Mouse (Mus musculus) kidney, postnatal 0 days (tissue): ENCODE data around the gene Klhdc1. TPM values are rescaled to one million over a fixed set of nuclear protein-coding genes. Genes with fewer than 3 reads are reported as not detected.

ENCODE experiments used
- ATAC-seq: fragments of 200-750 bp; cut with Nextera tagmentation; replicated peaks from 2 replicates; pipeline ENCODE4 v1.8.0; 2017; ENCODE audit warnings: low read depth, moderate number of reproducible peaks, moderate TSS enrichment, moderate library complexity; ENCODE audit not compliant: low FRiP score
- DNase-seq: peaks from one replicate; pipeline ENCODE4 v3.0.0-alpha.2; 2016; ENCODE audit warnings: low spot score
- H3K27ac ChIP-seq: fragments of 300-500 bp; sonication (generic); 2 replicates; pipeline ENCODE4 v1.5.1; 2014; ENCODE audit warnings: mild to moderate bottlenecking
- H3K27me3 ChIP-seq: fragments of 300-500 bp; sonication (generic); 2 replicates; pipeline ENCODE4 v1.6.1; 2014; ENCODE audit warnings: low read length, mixed read lengths; ENCODE audit not compliant: insufficient read depth
- H3K36me3 ChIP-seq: fragments of 300-500 bp; sonication (generic); 2 replicates; pipeline ENCODE4 v1.6.1; 2014; ENCODE audit warnings: low read length, mixed read lengths; ENCODE audit not compliant: insufficient read depth
- H3K4me1 ChIP-seq: fragments of 300-500 bp; sonication (generic); replicated peaks from 2 replicates; pipeline ENCODE4 v1.6.1; 2014; ENCODE audit warnings: antibody characterized with exemption, low read length, mixed read lengths; ENCODE audit not compliant: insufficient read depth
- H3K4me2 ChIP-seq: fragments of 300-500 bp; sonication (generic); 2 replicates; pipeline ENCODE4 v1.6.1; 2014; ENCODE audit warnings: mild to moderate bottlenecking, low read length, moderate library complexity, mixed read lengths
- H3K4me3 ChIP-seq: fragments of 300-500 bp; sonication (generic); replicated peaks from 2 replicates; pipeline ENCODE4 v1.5.1; 2014; ENCODE audit warnings: low read depth, low read length
- H3K9ac ChIP-seq: fragments of 300-500 bp; sonication (generic); 2 replicates; pipeline ENCODE4 v1.6.1; 2014; ENCODE audit warnings: low read depth, low read length
- H3K9me3 ChIP-seq: fragments of 300-500 bp; sonication (generic); replicated peaks from 2 replicates; pipeline ENCODE4 v1.6.1; 2016; ENCODE audit warnings: low read length, inconsistent platforms, mixed read lengths
- CTCF ChIP-seq: IDR thresholded peaks from 2 replicates; pipeline ENCODE4 v1.5.1; 2016; ENCODE audit warnings: antibody characterized with exemption, low read depth, mild to moderate bottlenecking, moderate library complexity
- WGBS: fragments of 180-500 bp; shearing (Covaris S2); extraction: QIAGEN DNeasy Blood & Tissue Kit; methylation state at CpG from one replicate; pipeline ENCODE4 v1.1.7; 2014; 5-methylcytosine and 5-hydroxymethylcytosine counted together
- polyA plus RNA-seq: library from polyadenylated mRNA; unstranded; fragments of >200 nt; fragmentation: Nextera tagmentation; extraction: Ambion mirVana; gene quantifications from 2 replicates; pipeline ENCODE4 v1.2.1, GENCODE M21; 2015

Klhdc1 gene
- polyA plus RNA-seq, 1 experiment from 2014 or later, result 15.8 TPM

DNA sequence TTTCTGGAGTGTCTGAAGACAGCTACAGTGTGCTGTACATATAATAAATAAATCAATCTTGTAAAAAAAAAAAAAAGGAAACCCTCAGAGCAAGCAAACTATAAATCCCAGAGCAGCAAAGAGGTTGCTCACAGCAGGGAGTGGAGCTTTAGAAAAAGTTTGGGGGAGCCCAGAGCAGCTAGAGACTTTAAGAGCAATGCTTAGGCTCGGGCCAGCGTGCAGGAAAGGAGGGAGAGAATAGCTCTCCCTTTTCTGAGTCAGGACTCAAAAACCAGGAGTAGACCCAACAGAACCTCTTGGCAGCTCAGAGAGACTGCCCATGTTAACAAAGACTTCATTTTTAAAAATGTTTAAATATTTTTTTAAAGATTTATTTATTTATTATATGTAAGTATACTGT, 28.0 kb downstream of the Klhdc1 start:
- Histone ChIP-seq H3K4me2 (no peak overlapping the region), H3K4me3 (no peak overlapping the region), H3K36me3 (no peaks in the 10 kb centered on the region), H3K9me3 (no peaks in the 10 kb centered on the region), H3K4me1 (no peaks in the 10 kb centered on the region), H3K27ac (no peak overlapping the region), H3K9ac (no peak overlapping the region), H3K27me3 (no peaks in the 10 kb centered on the region)
- no peak for DNase-seq
- TF ChIP-seq CTCF, result no peak
- 79% methylated on average over 2 of the region's 2 CpGs for WGBS
- no peak for ATAC-seq

GRCm38 (mm10) chr12:69279931-69280469, 39.0 kb downstream of the Klhdc1 start:
- Histone ChIP-seq H3K9ac (no peak overlapping the region), H3K4me2 (no peak overlapping the region), H3K9me3 (no peaks in the 10 kb centered on the region), H3K27me3 (no peaks in the 10 kb centered on the region), H3K4me1 (no peaks in the 10 kb centered on the region), H3K36me3 (no peaks in the 10 kb centered on the region), H3K4me3 (no peak overlapping the region), H3K27ac (no peak overlapping the region)
- WGBS, result 33% methylated on average over 1 of the region's 1 CpGs
- TF ChIP-seq CTCF, result no peak
- DNase-seq, result no peak
- ATAC-seq, result no peak

DNA sequence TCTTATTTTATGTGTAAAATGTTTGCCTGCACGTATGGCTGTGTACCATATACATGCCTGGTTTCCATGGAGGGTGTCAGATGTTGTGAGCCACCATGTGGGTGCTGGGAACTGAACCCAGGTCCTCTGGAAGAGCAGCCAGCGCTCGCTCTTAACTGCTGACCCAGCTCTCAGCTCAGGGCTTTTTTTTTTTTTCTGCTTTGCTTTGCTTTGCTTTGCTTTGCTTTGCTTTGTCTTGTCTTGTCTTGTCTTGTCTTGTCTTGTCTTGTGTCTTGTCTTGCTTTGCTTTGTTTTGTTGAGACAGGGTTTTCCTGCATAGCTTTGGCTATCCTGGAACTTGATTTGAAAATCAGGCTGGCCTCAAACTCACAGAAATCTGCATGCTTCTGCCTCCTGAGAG, 39.9 kb downstream of the Klhdc1 start:
- H3K36me3 ChIP-seq, result no peaks in the 10 kb centered on the region
- no peak overlapping the region for H3K9ac ChIP-seq
- H3K27me3 ChIP-seq, result no peaks in the 10 kb centered on the region
- no peak overlapping the region for H3K4me2 ChIP-seq
- H3K4me3 ChIP-seq, result no peak overlapping the region
- H3K9me3 ChIP-seq, result no peaks in the 10 kb centered on the region
- 91% methylated on average over 3 of the region's 3 CpGs for WGBS
- ATAC-seq (no peak), DNase-seq (no peak)
- TF ChIP-seq CTCF, result no peak
- no peak overlapping the region for H3K27ac ChIP-seq
- H3K4me1 ChIP-seq, result no peaks in the 10 kb centered on the region

DNA sequence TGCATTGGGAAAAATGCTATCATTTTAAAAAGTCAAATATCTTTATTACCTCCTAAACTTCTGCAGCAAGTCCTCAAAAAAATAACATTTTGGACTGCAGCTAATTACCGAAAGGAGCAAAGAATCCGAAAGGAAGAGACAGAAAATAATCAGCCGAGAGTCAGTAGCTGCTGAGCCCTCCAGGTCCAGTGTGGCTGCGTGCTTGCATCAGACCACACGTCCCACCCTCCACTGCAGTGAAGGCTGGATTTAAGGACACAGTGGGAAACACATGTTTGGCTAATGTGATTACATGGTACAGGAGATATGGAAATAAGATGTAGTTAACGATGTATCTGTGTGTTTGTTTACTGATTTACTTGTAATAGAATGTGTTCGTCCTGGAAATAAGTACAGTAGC, 42.2 kb downstream of the Klhdc1 start:
- no peaks in the 10 kb centered on the region for H3K9me3 ChIP-seq
- no peak overlapping the region for H3K4me3 ChIP-seq
- H3K4me1 ChIP-seq, result no peaks in the 10 kb centered on the region
- ATAC-seq (no peak), DNase-seq (no peak)
- H3K36me3 ChIP-seq, result no peaks in the 10 kb centered on the region
- no peak for TF ChIP-seq CTCF
- H3K27ac ChIP-seq, result no peak overlapping the region
- H3K4me2 ChIP-seq, result no peak overlapping the region
- H3K9ac ChIP-seq, result no peak overlapping the region
- 92% methylated on average over 7 of the region's 7 CpGs for WGBS
- H3K27me3 ChIP-seq, result no peaks in the 10 kb centered on the region

DNA sequence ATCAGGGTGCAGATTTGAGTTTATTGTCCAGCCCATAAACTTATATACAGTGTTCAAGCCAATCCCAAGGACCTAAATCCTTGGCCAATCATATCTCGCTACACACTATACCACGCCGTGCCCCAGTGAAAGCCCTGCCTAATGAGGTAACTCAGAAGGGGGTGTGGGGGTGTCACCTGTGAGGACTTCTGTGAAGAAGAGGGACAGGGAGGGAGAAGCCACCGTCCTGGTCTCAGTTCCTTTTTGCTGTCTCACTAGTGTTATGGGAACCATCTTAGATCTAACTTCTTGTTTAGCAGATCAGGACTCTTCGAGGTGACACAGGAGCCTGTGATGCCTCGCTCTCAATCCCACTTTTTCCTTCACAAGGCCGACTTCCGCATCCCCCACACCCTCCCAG, 46.6 kb downstream of the Klhdc1 start:
- H3K4me2 ChIP-seq, result no peak overlapping the region
- TF ChIP-seq CTCF, result no peak
- 89% methylated on average over 8 of the region's 8 CpGs for WGBS
- DNase-seq (no peak), ATAC-seq (no peak)
- H3K27me3 ChIP-seq, result no peaks in the 10 kb centered on the region
- H3K36me3 ChIP-seq, result no peaks in the 10 kb centered on the region
- no peak overlapping the region for H3K27ac ChIP-seq
- no peaks in the 10 kb centered on the region for H3K4me1 ChIP-seq
- H3K9me3 ChIP-seq, result no peaks in the 10 kb centered on the region
- H3K9ac ChIP-seq, result no peak overlapping the region
- H3K4me3 ChIP-seq, result no peak overlapping the region

DNA sequence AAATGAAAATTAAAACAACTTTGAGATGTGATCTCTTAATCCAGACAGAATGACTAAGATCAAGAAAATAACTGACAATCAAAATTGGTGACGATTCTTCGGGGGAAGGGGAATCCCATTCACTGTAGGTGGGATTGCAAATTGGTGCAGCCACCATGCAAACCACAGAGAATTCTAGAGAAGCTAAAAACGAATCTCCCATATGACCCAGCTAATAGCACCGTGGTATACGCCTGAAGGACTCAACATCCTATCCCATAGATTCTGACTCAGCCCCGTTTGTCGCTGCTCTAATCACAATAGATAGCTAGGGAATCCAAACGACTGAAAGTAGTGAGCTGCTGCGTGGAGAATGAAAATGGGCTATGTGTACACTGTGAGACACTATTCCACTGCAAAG, 47.7 kb downstream of the Klhdc1 start:
- no peak overlapping the region for H3K4me3 ChIP-seq
- no peaks in the 10 kb centered on the region for H3K4me1 ChIP-seq
- H3K27ac ChIP-seq, result no peak overlapping the region
- TF ChIP-seq CTCF, result no peak
- no peak overlapping the region for H3K4me2 ChIP-seq
- no peak for DNase-seq
- ATAC-seq, result no peak
- H3K36me3 ChIP-seq, result no peaks in the 10 kb centered on the region
- H3K9ac ChIP-seq, result no peak overlapping the region
- WGBS, result 84% methylated on average over 9 of the region's 9 CpGs
- no peaks in the 10 kb centered on the region for H3K27me3 ChIP-seq
- H3K9me3 ChIP-seq, result no peaks in the 10 kb centered on the region

DNA sequence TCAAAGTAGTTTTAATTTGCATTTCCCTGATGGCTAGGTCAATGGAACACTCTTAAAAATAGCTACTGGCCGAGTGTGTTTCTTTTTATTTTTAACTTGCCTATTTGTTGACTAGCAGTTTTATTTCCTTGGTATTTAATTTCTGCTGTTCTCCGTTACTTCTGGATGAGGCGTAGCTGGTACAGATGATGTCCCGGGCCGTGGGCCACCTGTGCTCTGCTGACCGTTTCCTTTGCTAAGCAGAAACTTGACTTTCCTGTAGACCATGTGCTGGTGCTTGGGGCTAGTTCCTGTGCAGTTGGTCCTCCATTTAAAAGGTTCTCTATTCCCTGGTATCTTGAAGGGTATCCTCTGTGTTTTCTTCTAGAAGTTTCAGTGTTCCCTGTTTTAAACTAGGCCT, 51.4 kb downstream of the Klhdc1 start:
- WGBS, result 81% methylated on average over 6 of the region's 6 CpGs

More for the DNA sequence above, 51.4 kb downstream of the Klhdc1 start:
- ATAC-seq (no peak), DNase-seq (no peak)
- Histone ChIP-seq H3K4me3 (no peak overlapping the region), H3K27ac (no peak overlapping the region), H3K4me1 (no peaks in the 10 kb centered on the region), H3K27me3 (no peaks in the 10 kb centered on the region), H3K36me3 (no peaks in the 10 kb centered on the region), H3K4me2 (no peak overlapping the region), H3K9me3 (no peaks in the 10 kb centered on the region), H3K9ac (no peak overlapping the region)
- no peak for TF ChIP-seq CTCF
